Mouse (Mus musculus): ENCODE measurements around the gene Gm14632.
"Not testable (repeated sequence)": the region's sequence is repeated elsewhere in the genome, so short reads cannot be mapped to it uniquely, and the experiment has no call there.

The Gm14632 gene

GRCm38 (mm10) chrX:30329472-30329871 is at the start of gene Gm14632:
Gene Gm14632 (plus strand): TSS chrX:30329772.
- DNase-seq (ENCODE audit: low spot score), result not testable (repeated sequence)

All from urinary bladder, postnatal 14 days (tissue).